9 mouse cellular contexts compared by ENCODE assay signal in the genomic region with DNA sequence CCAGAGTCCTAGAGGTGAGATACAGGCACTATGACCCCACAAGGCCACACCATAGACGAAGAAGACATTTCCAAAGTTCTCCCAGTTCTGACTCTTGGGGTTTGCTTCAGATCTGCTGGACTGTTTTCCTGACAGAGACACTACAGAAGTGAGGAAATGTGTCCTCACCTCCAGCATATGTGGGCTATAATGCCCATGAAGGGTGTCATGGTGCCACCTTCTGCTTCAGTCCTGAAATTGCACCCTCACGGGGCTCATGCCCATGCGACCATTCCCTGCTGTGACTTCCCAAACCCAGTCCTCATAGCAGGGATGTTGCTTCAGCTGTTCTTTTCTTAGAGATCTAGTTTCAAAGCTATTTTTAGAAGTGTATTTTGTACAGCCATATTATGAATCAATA. TPM values are rescaled to one million over a fixed set of nuclear protein-coding genes. Genes with fewer than 3 reads are reported as not detected.
DNase-seq lines count a peak whose midpoint lies in the region; ATAC-seq and TF ChIP-seq lines count a peak whose summit lies in the region.
"Had no signal": no experiment of that assay in that cellular context is flagged by ENCODE, and none has a peak within 500 bp of the region (broad histone marks: within the 10 kb centered on the region; RNA-seq: fewer than 3 reads in every experiment).

No protein-coding gene starts in this region.

- peak; percentile 63 for TF ChIP-seq CTCF in left cerebral cortex, adult 2 months (IDR thresholded peaks at IDR 0.05)
- TF ChIP-seq CTCF in MEL (IDR thresholded peaks at IDR 0.05 in 2 of 3, conservative IDR thresholded peaks at IDR 0.05 in 1 of 3; ENCODE audit: control insufficient read depth in 1 of 3, insufficient read depth in 1 of 3, low read depth in 2 of 3, low read length in 3 of 3, poor library complexity in 1 of 3, severe bottlenecking in 1 of 3): peak; percentile 62 to 91 (median 75)

- no peak for TF ChIP-seq EP300 in MEL (IDR thresholded peaks at IDR 0.05; ENCODE audit: low read depth in 1 of 2, low read length in 2 of 2)

- intact Hi-C loops in left cerebral cortex, adult 2 months (cut with DNase I): loop anchor here (2.0 to 10.0 kb wide), 4 partner anchors 58 to 375 kb away; a partner anchor contains a TSS

- no peak overlapping the region for H3K27ac ChIP-seq in left cerebral cortex, adult 2 months
- no peak overlapping the region for H3K27ac ChIP-seq in MEL (ENCODE audit: control insufficient read depth, low read depth, low read length)

- ATAC-seq in megakaryocyte, adult 5-6 weeks (ENCODE audit: poor library complexity, severe bottlenecking): peak; percentile 95

- H3K36me3 ChIP-seq in MEL (ENCODE audit: control insufficient read depth in 1 of 2, insufficient read depth in 2 of 2, low read length in 2 of 2): no peaks in the 10 kb centered on the region

- TF ChIP-seq RAD21 in MEL (IDR thresholded peaks at IDR 0.05; ENCODE audit: low read depth, low read length): peak; percentile 87

- no peaks in the 10 kb centered on the region for H3K79me2 ChIP-seq in MEL (ENCODE audit: control insufficient read depth, insufficient read depth, low read length, poor library complexity)

- no peaks in the 10 kb centered on the region for H3K4me1 ChIP-seq in MEL (ENCODE audit: control insufficient read depth in 1 of 2, insufficient read depth in 2 of 2, low read length in 2 of 2)

- no peaks in the 10 kb centered on the region for H3K9me3 ChIP-seq in MEL (replicated peaks; ENCODE audit: insufficient read depth, low read length)
- H3K9me3 ChIP-seq: megakaryocyte, embryonic 14.5 days had no signal

- H3K9ac ChIP-seq in MEL (ENCODE audit: control insufficient read depth, low read depth, low read length, poor library complexity, severe bottlenecking): no peak overlapping the region

- no peak overlapping the region for H3K4me3 ChIP-seq in left cerebral cortex, adult 2 months
- no peak overlapping the region for H3K4me3 ChIP-seq in MEL (ENCODE audit: control insufficient read depth in 1 of 2, insufficient read depth in 1 of 2, low read depth in 2 of 2, low read length in 2 of 2)
- H3K4me3 ChIP-seq: megakaryocyte, embryonic 14.5 days had no signal

- no peak for DNase-seq in left cerebral cortex, adult 2 months (ENCODE audit: extremely low spot score in 1 of 2, low spot score in 2 of 2)
- DNase-seq in left cerebral cortex, adult 8-10 months (ENCODE audit: low spot score in 2 of 2): no peak
- DNase-seq in MEL (ENCODE audit: low read depth, low spot score): peak; percentile 56
- peak; percentile 51 for DNase-seq in embryo, embryonic 11 days
- peak; percentile 67 for DNase-seq in kidney, adult 18-20 months
- DNase-seq in thymus, postnatal 0 days (ENCODE audit: low spot score): peak; percentile 57
- no peak for DNase-seq in layer of hippocampus, adult 9-11 months

- peaks cover 2 to 7% of the 10 kb centered on the region in 2 experiments for H3K27me3 ChIP-seq in MEL (ENCODE audit: control insufficient read depth in 1 of 2, insufficient read depth in 2 of 2, low read length in 2 of 2)

- no peak for TF ChIP-seq POLR2A in MEL (IDR thresholded peaks at IDR 0.05; ENCODE audit: control insufficient read depth in 1 of 2, insufficient read depth in 1 of 2, low read depth in 1 of 2, low read length in 2 of 2, poor library complexity in 1 of 2)

TF ChIP-seq in MEL, 35 proteins besides CTCF, POLR2A, EP300 and RAD21:
- TF ChIP-seq NRF1 (IDR thresholded peaks at IDR 0.05; ENCODE audit: insufficient read depth, low read depth, low read length, poor library complexity, severe bottlenecking): no peak
- no peak for TF ChIP-seq HCFC1 (IDR thresholded peaks at IDR 0.05; ENCODE audit: low read depth, low read length)
- TF ChIP-seq TBP (IDR thresholded peaks at IDR 0.05; ENCODE audit: low read depth, low read length): no peak
- no peak for TF ChIP-seq ZMIZ1 (IDR thresholded peaks at IDR 0.05; ENCODE audit: low read depth, low read length)
- TF ChIP-seq USF1 (IDR thresholded peaks at IDR 0.05; ENCODE audit: low read depth, low read length): no peak
- no peak for TF ChIP-seq ELF1 (IDR thresholded peaks at IDR 0.05; ENCODE audit: low read depth, low read length)
- TF ChIP-seq RCOR1 (IDR thresholded peaks at IDR 0.05; ENCODE audit: low read depth, low read length): no peak
- peak; percentile 94 for TF ChIP-seq SMC3 (IDR thresholded peaks at IDR 0.05; ENCODE audit: low read depth, low read length)
- TF ChIP-seq BHLHE40 (IDR thresholded peaks at IDR 0.05; ENCODE audit: borderline replicate concordance, low read depth, low read length): no peak
- no peak for TF ChIP-seq UBTF (IDR thresholded peaks at IDR 0.05; ENCODE audit: borderline replicate concordance, insufficient read depth, low read depth, low read length)
- no peak for TF ChIP-seq MYC (IDR thresholded peaks at IDR 0.05; ENCODE audit: low read depth, low read length)
- no peak for TF ChIP-seq GABPA (IDR thresholded peaks at IDR 0.05; ENCODE audit: low read depth, low read length)
- TF ChIP-seq POLR2AphosphoS2 (IDR thresholded peaks at IDR 0.05; ENCODE audit: low read length): no peak
- TF ChIP-seq MXI1 (IDR thresholded peaks at IDR 0.05; ENCODE audit: low read depth, low read length): 0 out of 2 replicates have a peak, but pooled peaks have one; percentile 48
- no peak for TF ChIP-seq ETS1 (IDR thresholded peaks at IDR 0.05; ENCODE audit: low read depth, low read length)
- peak; percentile 81 for TF ChIP-seq ZC3H11A (IDR thresholded peaks at IDR 0.05; ENCODE audit: low read depth, low read length)
- no peak for TF ChIP-seq MAZ (IDR thresholded peaks at IDR 0.05; ENCODE audit: low read depth, low read length)
- TF ChIP-seq USF2 (IDR thresholded peaks at IDR 0.05; ENCODE audit: borderline replicate concordance in 1 of 2, insufficient read depth in 1 of 2, low read depth in 1 of 2, low read length in 2 of 2): no peak
- TF ChIP-seq POLR2AphosphoS5 (IDR thresholded peaks at IDR 0.05; ENCODE audit: borderline replicate concordance, low read depth, low read length): no peak
- TF ChIP-seq SIN3A (IDR thresholded peaks at IDR 0.05; ENCODE audit: low read length): 0 out of 2 replicates have a peak, but pooled peaks have one; percentile 26
- no peak for TF ChIP-seq CHD2 (IDR thresholded peaks at IDR 0.05; ENCODE audit: low read length)
- no peak for TF ChIP-seq ZNF384 (IDR thresholded peaks at IDR 0.05; ENCODE audit: low read depth, low read length)
- TF ChIP-seq NELFE (IDR thresholded peaks at IDR 0.05; ENCODE audit: low read depth, low read length): no peak
- no peak for TF ChIP-seq E2F4 (IDR thresholded peaks at IDR 0.05; ENCODE audit: borderline replicate concordance, low read depth, low read length)
- TF ChIP-seq MYB (IDR thresholded peaks at IDR 0.05; ENCODE audit: low read depth, low read length): no peak
- no peak for TF ChIP-seq CHD1 (IDR thresholded peaks at IDR 0.05; ENCODE audit: low read depth, low read length)
- no peak for TF ChIP-seq JUND (IDR thresholded peaks at IDR 0.05; ENCODE audit: low read depth, low read length)
- TF ChIP-seq KAT2A (conservative IDR thresholded peaks at IDR 0.05; ENCODE audit: low read depth, low read length): no peak
- no peak for TF ChIP-seq MAFK (IDR thresholded peaks at IDR 0.05; ENCODE audit: borderline replicate concordance, low read depth, low read length)
- TF ChIP-seq GATA1 (IDR thresholded peaks at IDR 0.05; ENCODE audit: low read depth, low read length): no peak
- TF ChIP-seq ZKSCAN1 (IDR thresholded peaks at IDR 0.05; ENCODE audit: low read depth, low read length): no peak
- TF ChIP-seq TCF12 (IDR thresholded peaks at IDR 0.05; ENCODE audit: low read depth, low read length): no peak
- TF ChIP-seq MAX (IDR thresholded peaks at IDR 0.05; ENCODE audit: low read length): peak; percentile 21; the same call in 1 of the 2 replicates
- TF ChIP-seq MEF2A (IDR thresholded peaks at IDR 0.05; ENCODE audit: extremely low read depth, insufficient replicate concordance, low read depth, low read length, poor library complexity, severe bottlenecking): no peak
- no peak for TF ChIP-seq TAL1 (IDR thresholded peaks at IDR 0.05; ENCODE audit: low read length)

RNA-seq across cellular contexts. Expression of a gene that starts 56.3 kb away (rescaled TPM):
- 10 to 100 TPM; 33.6 to 41.8 TPM for total RNA-seq in left cerebral cortex, adult 2 months (2021)
- total RNA-seq in left cerebral cortex, adult 8-10 months (2022): 10 to 100 TPM; 44.7 to 47.5 (median 45.3) TPM
- total RNA-seq in MEL (2012; rRNA removed): 13.3 and 19.2 TPM in 2 replicates
- 100 to 1,000 TPM in 1 of 2 experiments, 10 to 100 TPM in 1; 52.8 to 110 TPM for polyA plus RNA-seq in MEL (2012; ENCODE audit: insufficient read depth in 1 of 2, insufficient read length in 2 of 2, low read depth in 1 of 2, low replicate concordance in 2 of 2, missing spikeins in 1 of 2)
- total RNA-seq in megakaryocyte, adult 5-6 weeks (2015): 114 and 117 TPM in 2 replicates
- total RNA-seq in megakaryocyte, adult 5-6 weeks (2017): 50.6 and 62.0 TPM in 2 replicates
- polyA plus RNA-seq in thymus, postnatal 0 days (2015; fragmentation: Nextera tagmentation; extraction: Ambion mirVana): 109 and 111 TPM in 2 replicates

Comparison
In these comparisons a context has a peak if more than half of its experiments do, and no peak if none do; other contexts are left out.
1. DNase-seq: peak in MEL (single experiment), embryo, embryonic 11 days (single experiment), kidney, adult 18-20 months (single experiment) and thymus, postnatal 0 days (single experiment); none in left cerebral cortex, adult 2 months (0 of 2), left cerebral cortex, adult 8-10 months (0 of 2) and layer of hippocampus, adult 9-11 months (single experiment).